Mouse (Mus musculus): ENCODE data around the gene Asf1b.

- peak; percentile 82 for TF ChIP-seq CTCF (IDR thresholded peaks at IDR 0.05; ENCODE audit: borderline replicate concordance, extremely low read depth, insufficient read depth, insufficient read length)
- no peak for TF ChIP-seq POLR2A (IDR thresholded peaks at IDR 0.05; ENCODE audit: borderline replicate concordance, extremely low read depth, insufficient read depth, insufficient read length, poor library complexity, severe bottlenecking)
Measured at GRCm38 (mm10) chr8:83955106-83955957, at the start of gene Asf1b, which contains the start of gene Gm10644.

Measured in brain, embryonic 14.5 days (tissue).